Mouse (Mus musculus) urinary bladder, postnatal 4 days (tissue): Measurements from ENCODE around the gene Gm17535.
"Not testable (repeated sequence)": the region's sequence is repeated elsewhere in the genome, so short reads cannot be mapped to it uniquely, and the experiment has no call there.

Source experiments
- DNase-seq, 2 experiments: peaks; one replicate each; pipeline ENCODE4 v3.0.0; 2021 to 2022; ENCODE audit warnings: low spot score in 2 of 2

Gene Gm17535

DNA sequence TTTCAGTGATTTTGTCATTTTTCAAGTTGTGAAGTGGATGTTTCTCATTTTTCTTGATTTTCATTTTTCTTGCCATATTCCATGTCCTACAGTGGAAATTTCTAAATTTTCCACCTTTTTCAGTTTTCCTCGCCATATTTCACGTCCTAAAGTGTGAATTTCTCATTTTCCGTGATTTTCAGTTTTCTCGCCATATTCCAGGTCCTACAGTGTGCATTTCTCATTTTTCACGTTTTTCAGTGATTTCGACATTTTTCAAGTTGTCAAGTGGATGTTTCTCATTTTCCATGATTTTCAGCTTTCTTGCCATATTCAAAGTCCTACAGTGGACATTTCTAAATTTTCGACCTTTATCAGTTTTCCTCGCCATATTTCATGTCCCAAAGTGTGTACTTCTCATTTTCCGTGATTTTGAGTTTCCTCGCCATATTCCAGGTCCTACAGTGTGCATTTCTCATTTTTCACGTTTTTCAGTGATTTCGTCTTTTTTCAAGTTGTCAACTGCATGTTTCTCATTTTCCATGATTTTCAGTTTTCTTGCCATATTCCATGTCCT, 9.4 kb upstream of the Gm17535 start, which contains the start of gene Gm10717:
TSS of gene Gm10717 (plus strand) at position 506 of the 556 bp plus-strand sequence.
- peak; percentile 76 to 91 for DNase-seq

DNA sequence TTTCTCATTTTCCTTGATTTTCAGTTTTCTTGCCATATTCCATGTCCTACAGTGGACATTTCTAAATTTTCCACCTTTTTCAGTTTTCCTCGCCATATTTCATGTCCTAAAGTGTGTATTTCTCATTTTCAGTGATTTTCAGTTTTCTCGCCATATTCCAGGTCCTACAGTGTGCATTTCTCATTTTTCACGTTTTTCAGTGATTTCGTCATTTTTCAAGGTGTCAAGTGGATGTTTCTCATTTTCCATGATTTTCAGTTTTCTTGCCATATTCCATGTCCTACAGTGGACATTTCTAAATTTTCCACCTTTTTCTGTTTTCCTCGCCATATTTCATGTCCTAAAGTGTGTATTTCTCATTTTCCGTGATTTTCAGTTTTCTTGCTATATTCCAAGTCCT, 8.7 kb upstream of the Gm17535 start:
- peak; percentile 91 to 95 for DNase-seq

DNA sequence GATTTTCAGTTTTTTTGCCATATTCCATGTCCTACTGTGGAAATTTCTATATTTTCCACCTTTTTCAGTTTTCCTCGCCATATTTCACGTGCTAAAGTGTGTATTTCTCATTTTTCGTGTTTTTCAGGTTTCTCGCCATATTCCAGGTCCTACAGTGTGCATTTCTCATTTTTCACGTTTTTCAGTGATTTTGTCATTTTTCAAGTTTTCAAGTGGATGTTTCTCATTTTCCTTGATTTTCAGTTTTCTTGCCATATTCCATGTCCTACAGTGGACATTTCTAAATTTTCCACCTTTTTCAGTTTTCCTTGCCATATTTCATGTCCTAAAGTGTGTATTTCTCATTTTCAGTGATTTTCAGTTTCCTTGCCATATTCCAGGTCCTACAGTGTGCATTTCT, 8.3 kb upstream of the Gm17535 start:
- DNase-seq: not testable (repeated sequence)

DNA sequence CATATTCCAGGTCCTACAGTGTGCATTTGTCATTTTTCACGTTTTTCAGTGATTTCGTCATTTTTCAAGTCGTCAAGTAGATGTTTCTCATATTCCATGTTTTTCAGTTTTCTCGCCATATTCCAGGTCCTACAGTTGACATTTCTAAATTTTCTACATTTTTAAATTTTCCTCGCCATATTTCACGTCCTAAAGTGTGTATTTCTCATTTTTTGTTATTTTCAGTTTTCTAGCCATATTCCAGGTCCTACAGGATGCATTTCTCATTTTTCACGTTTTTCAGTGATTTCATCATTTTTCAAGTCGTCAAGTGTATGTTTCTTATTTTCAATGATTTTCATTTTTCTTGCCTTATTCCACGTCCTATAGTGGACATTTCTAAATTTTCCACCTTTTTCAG, 7.7 kb upstream of the Gm17535 start:
- not testable (repeated sequence) for DNase-seq

DNA sequence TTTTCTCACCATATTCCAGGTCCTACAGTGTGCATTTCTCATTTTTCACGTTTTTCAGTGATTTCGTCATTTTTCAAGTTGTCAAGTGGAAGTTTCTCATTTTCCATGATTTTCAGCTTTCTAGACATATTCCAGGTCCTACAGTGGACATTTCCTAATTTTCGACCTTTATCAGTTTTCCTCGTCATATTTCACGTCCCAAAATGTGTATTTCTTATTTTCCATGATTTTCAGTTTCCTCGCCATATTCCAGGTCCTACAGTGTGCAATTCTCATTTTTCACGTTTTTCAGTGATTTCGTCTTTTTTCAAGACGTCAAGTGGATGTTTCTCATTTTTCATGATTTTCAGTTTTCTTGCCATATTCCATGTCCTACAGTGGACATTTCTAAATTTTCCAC, 7.2 kb upstream of the Gm17535 start:
- DNase-seq: not testable (repeated sequence)

DNA sequence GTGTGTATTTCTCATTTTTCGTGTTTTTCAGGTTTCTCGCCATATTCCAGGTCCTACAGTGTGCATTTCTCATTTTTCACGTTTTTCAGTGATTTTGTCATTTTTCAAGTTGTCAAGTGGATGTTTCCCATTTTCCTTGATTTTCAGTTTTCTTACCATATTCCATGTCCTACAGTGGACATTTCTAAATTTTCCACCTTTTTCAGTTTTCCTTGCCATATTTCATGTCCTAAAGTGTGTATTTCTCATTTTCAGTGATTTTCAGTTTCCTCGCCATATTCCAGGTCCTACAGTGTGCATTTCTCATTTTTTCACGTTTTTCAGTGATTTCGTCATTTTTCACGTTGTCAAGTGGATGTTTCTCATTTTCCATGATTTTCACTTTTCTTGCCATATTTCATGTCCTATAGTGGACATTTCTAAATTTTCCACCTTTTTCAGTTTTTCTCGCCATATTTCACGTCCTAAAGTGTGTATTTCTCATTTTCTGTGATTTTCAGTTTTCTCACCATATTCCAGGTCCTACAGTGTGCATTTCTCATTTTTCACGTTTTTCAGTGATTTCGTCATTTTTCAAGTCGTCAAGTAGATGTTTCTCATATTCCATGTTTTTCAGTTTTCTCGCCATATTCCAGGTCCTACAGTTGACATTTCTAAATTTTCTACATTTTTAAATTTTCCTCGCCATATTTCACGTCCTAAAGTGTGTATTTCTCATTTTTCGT, 5.0 kb upstream of the Gm17535 start:
- peak; percentile 67 to 74 for DNase-seq

DNA sequence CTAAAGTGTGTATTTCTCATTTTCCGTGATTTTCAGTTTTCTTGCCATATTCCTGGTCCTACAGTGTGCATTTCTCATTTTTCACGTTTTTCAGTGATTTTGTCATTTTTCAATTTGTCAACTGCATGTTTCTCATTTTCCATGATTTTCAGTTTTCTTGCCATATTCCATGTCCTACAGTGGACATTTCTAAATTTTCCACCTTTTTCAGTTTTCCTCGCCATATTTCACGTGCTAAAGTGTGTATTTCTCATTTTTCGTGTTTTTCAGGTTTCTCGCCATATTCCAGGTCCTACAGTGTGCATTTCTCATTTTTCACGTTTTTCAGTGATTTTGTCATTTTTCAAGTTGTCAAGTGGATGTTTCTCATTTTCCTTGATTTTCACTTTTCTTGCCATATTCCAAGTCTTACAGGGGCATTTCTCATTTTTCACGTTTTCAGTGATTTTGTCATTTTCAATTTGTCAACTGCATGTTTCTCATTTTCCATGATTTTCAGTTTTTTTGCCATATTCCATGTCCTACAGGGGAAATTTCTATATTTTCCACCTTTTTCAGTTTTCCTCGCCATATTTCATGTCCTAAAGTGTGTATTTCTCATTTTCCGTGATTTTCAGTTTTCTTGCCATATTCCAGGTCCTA, 3.6 kb upstream of the Gm17535 start:
- DNase-seq: not testable (repeated sequence)

DNA sequence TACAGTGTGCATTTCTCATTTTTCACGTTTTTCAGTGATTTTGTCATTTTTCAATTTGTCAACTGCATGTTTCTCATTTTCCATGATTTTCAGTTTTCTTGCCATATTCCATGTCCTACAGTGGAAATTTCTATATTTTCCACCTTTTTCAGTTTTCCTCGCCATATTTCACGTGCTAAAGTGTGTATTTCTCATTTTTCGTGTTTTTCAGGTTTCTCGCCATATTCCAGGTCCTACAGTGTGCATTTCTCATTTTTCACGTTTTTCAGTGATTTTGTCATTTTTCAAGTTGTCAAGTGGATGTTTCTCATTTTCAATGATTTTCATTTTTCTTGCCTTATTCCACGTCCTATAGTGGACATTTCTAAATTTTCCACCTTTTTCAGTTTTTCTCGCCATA, 2.2 kb downstream of the Gm17535 start, which contains the start of gene Gm10715:
TSS of gene Gm10715 (plus strand) at position 301 of the 400 bp plus-strand sequence.
- not testable (repeated sequence) for DNase-seq

DNA sequence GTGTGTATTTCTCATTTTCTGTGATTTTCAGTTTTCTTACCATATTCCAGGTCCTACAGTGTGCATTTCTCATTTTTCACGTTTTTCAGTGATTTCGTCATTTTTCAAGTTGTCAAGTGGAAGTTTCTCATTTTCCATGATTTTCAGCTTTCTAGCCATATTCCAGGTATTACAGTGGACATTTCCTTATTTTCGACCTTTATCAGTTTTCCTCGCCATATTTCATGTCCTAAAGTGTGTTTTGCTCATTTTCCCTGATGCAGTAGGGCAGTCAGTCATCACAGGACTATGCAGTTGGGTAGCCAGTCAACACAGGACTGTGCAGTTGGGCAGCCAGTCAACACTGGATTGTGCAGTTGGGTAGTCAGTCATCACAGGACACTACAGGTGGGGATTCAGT, 3.8 kb downstream of the Gm17535 start:
- not testable (repeated sequence) for DNase-seq
